ENCODE assay signal across 8 mouse cellular contexts in the genomic region with DNA sequence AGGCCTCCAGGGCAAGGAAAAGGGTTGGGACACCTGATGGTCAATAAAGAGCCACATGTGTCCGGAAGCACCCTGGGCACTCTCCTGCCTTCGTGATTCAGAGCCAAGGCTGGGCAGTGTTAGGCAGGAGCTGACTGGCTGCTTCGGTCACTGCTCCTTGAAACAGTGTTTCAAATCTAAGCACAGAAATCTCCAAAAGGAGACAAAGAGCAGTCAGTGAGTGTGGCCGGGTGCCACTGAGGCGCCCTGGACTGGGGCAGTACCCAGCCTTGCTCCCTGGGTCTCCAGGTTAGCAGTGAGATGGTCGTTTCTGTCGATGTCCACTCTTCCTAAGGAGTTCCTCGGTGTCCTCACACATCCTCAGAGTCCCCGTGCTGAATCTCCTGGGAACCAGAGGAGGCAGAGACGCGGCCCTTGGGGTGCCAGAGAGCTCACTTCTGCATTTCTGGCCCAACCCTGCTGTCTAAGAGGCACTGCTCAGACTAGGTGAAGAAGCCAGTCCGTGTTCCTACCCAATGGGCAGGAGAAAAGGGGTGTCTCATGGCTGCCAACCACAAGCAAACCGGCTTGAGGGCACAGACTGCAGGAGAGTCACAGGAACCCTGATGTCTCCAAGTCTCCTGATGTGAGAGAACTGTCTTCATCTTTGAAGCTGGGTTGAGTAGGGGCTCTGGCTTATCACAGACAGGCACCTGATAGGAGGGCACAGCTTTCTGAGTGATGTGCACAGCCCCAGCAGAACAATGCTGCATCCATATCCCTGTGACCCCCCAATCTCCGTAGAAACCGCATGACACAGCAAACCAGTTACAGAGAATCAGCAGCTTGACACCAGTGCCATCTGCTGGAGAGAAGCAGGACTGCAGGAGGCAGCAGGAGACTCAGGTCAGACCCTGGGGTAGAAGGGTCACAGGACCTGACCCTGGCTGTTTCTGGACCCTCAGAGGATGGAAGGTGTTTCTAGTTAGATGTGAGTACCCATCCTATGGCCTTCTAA. TPM values are rescaled to one million over a fixed set of nuclear protein-coding genes. Genes with fewer than 3 reads are reported as not detected.
DNase-seq lines count a peak whose midpoint lies in the region; ATAC-seq lines count a peak whose summit lies in the region.

No protein-coding gene starts in this region.

- peaks cover 7% of the 10 kb centered on the region; the same call in 1 of the 2 replicates for H3K4me1 ChIP-seq in kidney, embryonic 15.5 days
- peaks cover 9% of the 10 kb centered on the region; the same call in 1 of the 2 replicates for H3K4me1 ChIP-seq in midbrain, embryonic 13.5 days (replicated peaks)

- no peak overlapping the region for H3K4me2 ChIP-seq in kidney, embryonic 15.5 days
- H3K4me2 ChIP-seq in midbrain, embryonic 13.5 days (replicated peaks): no peak overlapping the region

- no peaks in the 10 kb centered on the region for H3K9me3 ChIP-seq in kidney, embryonic 15.5 days (replicated peaks)
- H3K9me3 ChIP-seq in midbrain, embryonic 13.5 days: no peaks in the 10 kb centered on the region

- peak; percentile 41 for DNase-seq in kidney, adult 11 months
- peak; percentile 90 to 91 for DNase-seq in cerebellum, postnatal 14 days
- DNase-seq in frontal cortex, postnatal 25 days (ENCODE audit: low spot score in 2 of 2): peak; percentile 78 to 83
- DNase-seq in induced T-regulatory cell, adult 2 months (ENCODE audit: low read depth): peak; percentile 77
- peak; percentile 75 to 79 for DNase-seq in left cerebral cortex, postnatal 14 days (ENCODE audit: low spot score in 2 of 2)
- peak; percentile 40 for DNase-seq in spleen, adult 12 weeks (ENCODE audit: low spot score)

- no peak overlapping the region for H3K4me3 ChIP-seq in kidney, embryonic 15.5 days (replicated peaks)
- H3K4me3 ChIP-seq in midbrain, embryonic 13.5 days (replicated peaks): no peak overlapping the region

- 0 out of 2 replicates have a peak, but pooled peaks cover 9% of the 10 kb centered on the region for H3K36me3 ChIP-seq in kidney, embryonic 15.5 days
- peaks cover 17% of the 10 kb centered on the region for H3K36me3 ChIP-seq in midbrain, embryonic 13.5 days

- H3K27me3 ChIP-seq in kidney, embryonic 15.5 days: no peaks in the 10 kb centered on the region
- H3K27me3 ChIP-seq in midbrain, embryonic 13.5 days: no peaks in the 10 kb centered on the region

- ATAC-seq in kidney, embryonic 15.5 days (replicated peaks; ENCODE audit: low FRiP score): no peak
- ATAC-seq in midbrain, embryonic 13.5 days: peak; percentile 67; the same call in 1 of the 2 replicates

- intact Hi-C loops in left cerebral cortex, postnatal 14 days (cut with DNase I): loop anchor here (1.0 to 10.0 kb wide), 3 partner anchors 37 to 140 kb away; no protein-coding TSS in a partner anchor

- no peak overlapping the region for H3K9ac ChIP-seq in kidney, embryonic 15.5 days
- 0 out of 2 replicates have a peak overlapping the region, but pooled peaks have one; percentile 2 for H3K9ac ChIP-seq in midbrain, embryonic 13.5 days (replicated peaks)

- H3K27ac ChIP-seq in kidney, embryonic 15.5 days: no peak overlapping the region
- no peak overlapping the region for H3K27ac ChIP-seq in midbrain, embryonic 13.5 days

- 75% methylated on average over 15 of the region's 15 CpGs for WGBS in kidney, embryonic 15.5 days
- 73% methylated on average over 15 of the region's 15 CpGs for WGBS in midbrain, embryonic 13.5 days

RNA-seq across cellular contexts. Expression of a gene that starts 12.1 kb away (rescaled TPM):
- 14.7 and 17.1 TPM in 2 replicates for polyA plus RNA-seq in kidney, embryonic 15.5 days (2015; fragmentation: Nextera tagmentation; extraction: Ambion mirVana)
- total RNA-seq in left cerebral cortex, postnatal 14 days (2021): 10 to 100 TPM; 38.6 to 38.8 TPM
- polyA plus RNA-seq in midbrain, embryonic 13.5 days (2015; fragmentation: Nextera tagmentation; extraction: Ambion mirVana): 20.8 and 23.2 TPM in 2 replicates

RNA-seq across cellular contexts. Expression of a gene that starts 34.0 kb away (rescaled TPM):
- polyA plus RNA-seq in kidney, embryonic 15.5 days (2015; fragmentation: Nextera tagmentation; extraction: Ambion mirVana): 1.1 and 2.1 TPM in 2 replicates
- total RNA-seq in left cerebral cortex, postnatal 14 days (2021): 1 to 10 TPM; 3.7 to 4.3 TPM
- 0.89 and 0.96 TPM in 2 replicates for polyA plus RNA-seq in midbrain, embryonic 13.5 days (2015; fragmentation: Nextera tagmentation; extraction: Ambion mirVana)

Comparison
In these comparisons a context has a peak if more than half of its experiments do, and no peak if none do; other contexts are left out.
1. DNase-seq: peak in every context shown above with its lines; median percentile 90 in cerebellum, postnatal 14 days; 80 in frontal cortex, postnatal 25 days; 77 in induced T-regulatory cell, adult 2 months; 77 in left cerebral cortex, postnatal 14 days; 41 in kidney, adult 11 months; 40 in spleen, adult 12 weeks.